Mouse (Mus musculus): ENCODE measurements around the gene Ccar1. TPM values are rescaled to one million over a fixed set of nuclear protein-coding genes. Genes with fewer than 3 reads are reported as not detected.
"Not testable (repeated sequence)": the region's sequence is repeated elsewhere in the genome, so short reads cannot be mapped to it uniquely, and the experiment has no call there.

The Ccar1 gene
- polyA plus RNA-seq, 1 experiment: 27.8 TPM

DNA sequence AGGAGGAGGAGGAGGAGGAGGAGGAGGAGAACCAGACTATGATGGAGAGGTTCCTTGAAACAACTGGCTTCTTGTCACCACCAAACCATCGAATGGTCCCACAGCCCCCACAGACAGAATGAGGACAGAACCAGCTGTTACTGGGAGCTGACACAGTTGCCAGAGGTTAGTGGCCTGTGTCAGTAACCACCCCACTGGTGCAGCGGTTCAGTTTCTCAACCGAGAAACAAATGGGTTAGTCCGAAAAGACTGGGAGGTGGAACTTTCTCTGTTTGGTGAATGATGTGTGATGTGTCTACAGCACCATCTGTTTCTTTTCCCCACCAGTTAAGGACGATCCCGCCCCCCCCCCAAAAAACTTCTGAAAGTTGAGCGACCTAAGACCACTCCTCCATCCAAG, 67.2 kb downstream of the Ccar1 start:
- Histone ChIP-seq H3K4me3 (no peak overlapping the region), H3K36me3 (ENCODE audit: control insufficient read depth, insufficient read depth) (no peaks in the 10 kb centered on the region), H3K27me3 (ENCODE audit: control insufficient read depth, insufficient read depth, insufficient read length) (peaks cover 33% of the 10 kb centered on the region), H3ac (ENCODE audit: control insufficient read depth, insufficient read length) (no peak overlapping the region), H3K4me2 (ENCODE audit: low read depth) (no peak overlapping the region), H3K79me2 (ENCODE audit: control insufficient read depth, insufficient read depth) (no peaks in the 10 kb centered on the region)
- TF ChIP-seq CEBPB (IDR thresholded peaks at IDR 0.05; ENCODE audit: insufficient read depth, poor library complexity, severe bottlenecking) (no peak), MYOD1 (IDR thresholded peaks at IDR 0.05; ENCODE audit: control insufficient read depth in 1 of 3, insufficient read length in 2 of 3, low read depth in 2 of 3) (no peak), TCF12 (IDR thresholded peaks at IDR 0.05; ENCODE audit: insufficient read depth, poor library complexity, severe bottlenecking) (no peak)

DNA sequence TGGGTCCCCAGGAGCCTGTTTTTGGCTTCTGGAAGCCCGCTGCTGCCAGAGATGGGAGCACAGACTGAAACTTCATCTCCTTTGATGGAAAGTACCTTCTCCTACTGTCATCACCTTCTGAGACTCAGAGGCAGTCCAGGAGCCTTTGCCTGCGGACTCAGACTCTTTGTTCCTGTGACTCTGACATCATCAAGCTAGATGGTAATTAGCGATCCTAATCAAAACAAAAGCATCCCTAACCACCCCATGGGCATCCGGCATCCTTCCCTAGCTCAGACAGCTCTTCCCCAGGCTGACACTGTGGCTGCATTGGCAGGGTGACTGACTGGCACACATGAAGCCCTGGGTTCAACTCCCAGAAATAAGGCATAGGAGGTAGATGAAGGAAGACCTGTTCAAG, 69.4 kb downstream of the Ccar1 start:
- no peaks in the 10 kb centered on the region for H3K79me2 ChIP-seq (ENCODE audit: control insufficient read depth, insufficient read depth)
- TF ChIP-seq MYOD1 (IDR thresholded peaks at IDR 0.05; ENCODE audit: control insufficient read depth in 1 of 3, insufficient read length in 2 of 3, low read depth in 2 of 3) (no peak), USF1 (IDR thresholded peaks at IDR 0.05; ENCODE audit: low read depth) (no peak), E2F4 (IDR thresholded peaks at IDR 0.05; ENCODE audit: insufficient read depth) (no peak), POLR2A (IDR thresholded peaks at IDR 0.05; ENCODE audit: insufficient read length, low read depth) (no peak)
- H3ac ChIP-seq (ENCODE audit: control insufficient read depth, insufficient read length): no peak overlapping the region
- peaks cover 43% of the 10 kb centered on the region for H3K27me3 ChIP-seq (ENCODE audit: control insufficient read depth, insufficient read depth, insufficient read length)
- no peak overlapping the region for H3K4me2 ChIP-seq (ENCODE audit: low read depth)
- no peaks in the 10 kb centered on the region for H3K36me3 ChIP-seq (ENCODE audit: control insufficient read depth, insufficient read depth)
- no peak overlapping the region for H3K4me3 ChIP-seq

DNA sequence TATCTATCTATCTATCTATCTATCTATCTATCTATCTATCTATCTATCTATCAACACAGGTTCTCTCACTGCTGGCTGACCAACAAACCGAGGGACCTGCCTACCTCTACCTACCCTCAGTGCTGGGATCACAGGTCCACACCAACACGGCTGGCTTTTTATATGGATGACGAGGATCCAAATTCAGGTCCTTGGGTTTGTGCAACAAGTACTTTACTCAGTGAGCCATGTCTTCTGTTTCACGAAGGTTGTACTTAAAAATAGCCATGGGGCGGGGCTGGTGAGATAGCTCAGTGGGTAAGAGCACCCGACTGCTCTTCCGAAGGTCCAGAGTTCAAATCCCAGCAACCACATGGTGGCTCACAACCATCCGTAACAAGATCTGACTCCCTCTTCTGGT, 71.5 kb downstream of the Ccar1 start:
- H3K4me3 ChIP-seq; H3K79me2 ChIP-seq (ENCODE audit: control insufficient read depth, insufficient read depth); H3K4me2 ChIP-seq (ENCODE audit: low read depth); H3ac ChIP-seq (ENCODE audit: control insufficient read depth, insufficient read length); H3K36me3 ChIP-seq (ENCODE audit: control insufficient read depth, insufficient read depth): not testable (repeated sequence)
- H3K27me3 ChIP-seq (ENCODE audit: control insufficient read depth, insufficient read depth, insufficient read length): peaks cover 35% of the 10 kb centered on the region

DNA sequence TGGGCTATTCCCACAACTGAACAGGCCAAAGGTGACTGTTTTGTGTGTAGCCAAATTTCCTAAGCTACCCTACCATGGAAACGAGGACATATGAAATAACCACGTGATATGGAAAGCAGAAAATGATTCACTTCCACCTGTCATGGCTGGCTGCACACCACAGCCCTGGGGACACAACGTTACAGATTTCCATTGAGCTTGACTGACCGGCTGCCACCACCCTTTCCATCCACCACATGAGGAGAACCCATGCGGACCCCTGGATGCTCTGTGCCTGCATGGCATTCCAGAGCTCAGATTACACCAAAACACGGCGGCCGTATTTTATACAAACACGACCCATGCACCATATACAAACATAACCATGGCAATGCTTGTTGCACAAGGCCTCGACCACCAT, 78.6 kb downstream of the Ccar1 start:
- no peak overlapping the region for H3K4me3 ChIP-seq
- no peaks in the 10 kb centered on the region for H3K36me3 ChIP-seq (ENCODE audit: control insufficient read depth, insufficient read depth)
- no peak for TF ChIP-seq TCF12 (IDR thresholded peaks at IDR 0.05; ENCODE audit: insufficient read depth, poor library complexity, severe bottlenecking)
- no peak for TF ChIP-seq POLR2A (IDR thresholded peaks at IDR 0.05; ENCODE audit: insufficient read length, low read depth)
- no peak for TF ChIP-seq TCF3 (IDR thresholded peaks at IDR 0.05; ENCODE audit: insufficient read length, low read depth)
- TF ChIP-seq REST (IDR thresholded peaks at IDR 0.05; ENCODE audit: insufficient read depth, insufficient read length): no peak
- TF ChIP-seq POLR2AphosphoS2 (IDR thresholded peaks at IDR 0.05; ENCODE audit: insufficient read length, low read depth): no peak
- no peak for TF ChIP-seq CEBPB (IDR thresholded peaks at IDR 0.05; ENCODE audit: insufficient read depth, poor library complexity, severe bottlenecking)
- no peak for TF ChIP-seq E2F4 (IDR thresholded peaks at IDR 0.05; ENCODE audit: insufficient read depth)
- no peak for TF ChIP-seq SRF (IDR thresholded peaks at IDR 0.05; ENCODE audit: control insufficient read depth, insufficient read length, low read depth)
- no peak for TF ChIP-seq MYOG (IDR thresholded peaks at IDR 0.05; ENCODE audit: control insufficient read depth in 1 of 3, insufficient read depth in 1 of 3, insufficient read length in 2 of 3, low read depth in 2 of 3)
- no peak for TF ChIP-seq USF1 (IDR thresholded peaks at IDR 0.05; ENCODE audit: low read depth)
- no peak for TF ChIP-seq MYOD1 (IDR thresholded peaks at IDR 0.05; ENCODE audit: control insufficient read depth in 1 of 3, insufficient read length in 2 of 3, low read depth in 2 of 3)
- no peak for TF ChIP-seq MAX (IDR thresholded peaks at IDR 0.05; ENCODE audit: low read depth)
- H3K4me2 ChIP-seq (ENCODE audit: low read depth): no peak overlapping the region
- no peak overlapping the region for H3ac ChIP-seq (ENCODE audit: control insufficient read depth, insufficient read length)
- no peaks in the 10 kb centered on the region for H3K79me2 ChIP-seq (ENCODE audit: control insufficient read depth, insufficient read depth)
- H3K27me3 ChIP-seq (ENCODE audit: control insufficient read depth, insufficient read depth, insufficient read length): peaks cover 33% of the 10 kb centered on the region

DNA sequence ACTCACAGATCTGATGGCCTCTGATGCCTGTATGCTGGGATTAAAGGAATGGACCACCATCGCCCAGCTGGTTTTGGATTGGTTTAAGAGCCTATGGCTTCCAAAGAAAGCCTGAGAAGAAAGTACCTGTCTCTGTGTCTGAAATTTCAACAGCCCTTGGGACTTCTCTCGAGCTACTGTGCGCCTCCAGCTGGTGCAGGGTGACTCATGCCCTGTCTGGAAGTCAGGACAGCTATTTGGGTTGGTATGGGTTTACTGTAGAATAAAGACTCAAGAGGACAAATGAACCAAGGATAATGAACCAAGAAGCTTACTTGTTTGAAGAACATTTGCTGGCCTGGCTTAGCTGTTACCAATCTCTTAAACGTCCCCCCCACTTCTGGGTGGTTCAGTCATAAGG, 88.5 kb downstream of the Ccar1 start:
- no peaks in the 10 kb centered on the region for H3K79me2 ChIP-seq (ENCODE audit: control insufficient read depth, insufficient read depth)
- H3K4me2 ChIP-seq (ENCODE audit: low read depth): no peak overlapping the region
- no peak overlapping the region for H3K4me3 ChIP-seq
- no peak overlapping the region for H3ac ChIP-seq (ENCODE audit: control insufficient read depth, insufficient read length)
- H3K27me3 ChIP-seq (ENCODE audit: control insufficient read depth, insufficient read depth, insufficient read length): peaks cover 18% of the 10 kb centered on the region
- no peaks in the 10 kb centered on the region for H3K36me3 ChIP-seq (ENCODE audit: control insufficient read depth, insufficient read depth)
- TF ChIP-seq MAX (IDR thresholded peaks at IDR 0.05; ENCODE audit: low read depth): no peak
- TF ChIP-seq POLR2A (IDR thresholded peaks at IDR 0.05; ENCODE audit: insufficient read length, low read depth): no peak
- no peak for TF ChIP-seq E2F4 (IDR thresholded peaks at IDR 0.05; ENCODE audit: insufficient read depth)
- TF ChIP-seq REST (IDR thresholded peaks at IDR 0.05; ENCODE audit: insufficient read depth, insufficient read length): no peak
- TF ChIP-seq MYOG (IDR thresholded peaks at IDR 0.05; ENCODE audit: control insufficient read depth in 1 of 3, insufficient read depth in 1 of 3, insufficient read length in 2 of 3, low read depth in 2 of 3): no peak
- TF ChIP-seq CEBPB (IDR thresholded peaks at IDR 0.05; ENCODE audit: insufficient read depth, poor library complexity, severe bottlenecking): no peak
- no peak for TF ChIP-seq TCF3 (IDR thresholded peaks at IDR 0.05; ENCODE audit: insufficient read length, low read depth)
- no peak for TF ChIP-seq USF1 (IDR thresholded peaks at IDR 0.05; ENCODE audit: low read depth)
- TF ChIP-seq TCF12 (IDR thresholded peaks at IDR 0.05; ENCODE audit: insufficient read depth, poor library complexity, severe bottlenecking): no peak
- no peak for TF ChIP-seq SRF (IDR thresholded peaks at IDR 0.05; ENCODE audit: control insufficient read depth, insufficient read length, low read depth)
- no peak for TF ChIP-seq MYOD1 (IDR thresholded peaks at IDR 0.05; ENCODE audit: control insufficient read depth in 1 of 3, insufficient read length in 2 of 3, low read depth in 2 of 3)
- no peak for TF ChIP-seq POLR2AphosphoS2 (IDR thresholded peaks at IDR 0.05; ENCODE audit: insufficient read length, low read depth)

All from myocyte (in vitro differentiated cells).